In the genomic region with DNA sequence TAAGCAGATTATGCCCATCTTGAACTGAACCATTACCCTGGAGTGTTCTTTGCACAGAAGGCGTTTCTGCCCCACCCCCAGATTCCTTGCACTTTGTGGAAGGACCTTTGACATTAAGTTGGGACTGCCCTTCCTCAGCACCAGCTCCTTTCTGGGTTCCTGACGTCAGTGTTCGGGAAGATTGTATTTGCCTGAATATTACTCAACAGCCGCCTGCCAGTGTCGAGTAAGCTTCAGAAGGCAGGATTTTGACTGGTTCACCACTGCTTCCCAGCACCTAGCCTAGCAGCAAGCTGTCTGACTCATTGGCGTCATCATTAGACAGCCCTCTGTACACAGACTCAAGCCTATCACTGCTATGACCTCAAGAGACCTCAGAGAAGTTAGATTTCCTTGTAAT, we compare ENCODE assay signal across 20 mouse cellular contexts. TPM values are rescaled to one million over a fixed set of nuclear protein-coding genes. Genes with fewer than 3 reads are reported as not detected.
DNase-seq lines count a peak whose midpoint lies in the region; TF ChIP-seq lines count a peak whose summit lies in the region.
"Had no signal": no experiment of that assay in that cellular context is flagged by ENCODE, and none has a peak within 500 bp of the region (broad histone marks: within the 10 kb centered on the region; RNA-seq: fewer than 3 reads in every experiment).

No protein-coding gene starts in this region.

- no peak overlapping the region for H3K4me3 ChIP-seq in kidney, adult 2 months (ENCODE audit: insufficient read depth, low read depth, low read length)
- no peak overlapping the region for H3K4me3 ChIP-seq in lung, adult 2 months (replicated peaks; ENCODE audit: extremely low read depth, low read depth, low read length)
- H3K4me3 ChIP-seq: embryonic facial prominence, embryonic 10.5 days; heart, embryonic 10.5 days; hindbrain, embryonic 13.5 days; left cerebral cortex, adult 2 months had no signal

- no peak for TF ChIP-seq CTCF in kidney, adult 2 months (conservative IDR thresholded peaks at IDR 0.05; ENCODE audit: insufficient read depth, insufficient read length, low read depth, low read length)
- TF ChIP-seq CTCF in lung, adult 2 months (IDR thresholded peaks at IDR 0.05; ENCODE audit: insufficient read depth, low read length), result no peak

- DNase-seq in kidney, adult 2 months, result peak; percentile 73
- no peak for DNase-seq in kidney, postnatal 10 days
- DNase-seq in lung, adult 18-20 months, result peak; percentile 56 to 76
- DNase-seq in lung, adult 2 months, result no peak
- peak; percentile 65 for DNase-seq in lung, postnatal 25 days (ENCODE audit: low spot score)
- peak; percentile 76 for DNase-seq in yolk sac, embryonic 10.5 days (ENCODE audit: low spot score)
- no peak for DNase-seq in layer of hippocampus, postnatal 25 days (ENCODE audit: extremely low spot score in 1 of 2, low spot score in 1 of 2)
- DNase-seq in retina, postnatal 1 day, result no peak
- DNase-seq: cerebellum, adult 2 months; gastrocnemius, postnatal 36 days; heart, postnatal 10 days; left cerebral cortex, postnatal 4 days; thymus, postnatal 25 days had no signal

- WGBS in kidney, adult 2 months, result 61% methylated on average over 6 of the region's 6 CpGs
- 63% methylated on average over 6 of the region's 6 CpGs for WGBS in lung, adult 2 months

- H3K27ac ChIP-seq in kidney, adult 2 months (ENCODE audit: insufficient read depth, low read depth, low read length), result no peak overlapping the region
- H3K27ac ChIP-seq: embryonic facial prominence, embryonic 10.5 days; heart, embryonic 10.5 days; hindbrain, embryonic 13.5 days; left cerebral cortex, adult 2 months had no signal

- H3K4me1 ChIP-seq in kidney, adult 2 months (ENCODE audit: control insufficient read depth, insufficient read depth, low read length), result peaks cover 15% of the 10 kb centered on the region
- peaks cover 11% of the 10 kb centered on the region for H3K4me1 ChIP-seq in lung, adult 2 months (ENCODE audit: control insufficient read depth, insufficient read depth, low read length)

- H3K36me3 ChIP-seq in kidney, adult 2 months (ENCODE audit: control insufficient read depth, insufficient read depth, low read length), result no peaks in the 10 kb centered on the region
- H3K36me3 ChIP-seq: embryonic facial prominence, embryonic 10.5 days; heart, embryonic 10.5 days; hindbrain, embryonic 13.5 days had no signal

- no peaks in the 10 kb centered on the region for H3K27me3 ChIP-seq in kidney, adult 2 months (replicated peaks; ENCODE audit: control insufficient read depth, insufficient read depth, low read length)
- H3K27me3 ChIP-seq: CH12.LX had no signal

- no peak for TF ChIP-seq POLR2A in kidney, adult 2 months (IDR thresholded peaks at IDR 0.05; ENCODE audit: low read depth, low read length)
- TF ChIP-seq POLR2A in lung, adult 2 months (IDR thresholded peaks at IDR 0.05; ENCODE audit: borderline replicate concordance, extremely low read depth, low read depth, low read length), result no peak

RNA-seq across cellular contexts. Expression of a gene that starts 17.4 kb away (rescaled TPM):
- 5.6 and 8.2 TPM in 2 replicates for polyA plus RNA-seq in kidney, adult 2 months (2012; rRNA removed)
- 28.6 and 45.4 TPM in 2 replicates for polyA plus RNA-seq in lung, adult 2 months (2012; rRNA removed)
- 10 to 100 TPM; 20.2 to 22.6 TPM for total RNA-seq in layer of hippocampus, postnatal 25 days (2021)
- total RNA-seq: common myeloid progenitor, adult 5-6 weeks; MEL had no signal

Comparison
In these comparisons a context has a peak if more than half of its experiments do, and no peak if none do; other contexts are left out.
1. DNase-seq: peak in kidney, adult 2 months (single experiment), lung, adult 18-20 months (2 of 2), lung, postnatal 25 days (single experiment) and yolk sac, embryonic 10.5 days (single experiment); none in kidney, postnatal 10 days (single experiment), lung, adult 2 months (single experiment), layer of hippocampus, postnatal 25 days (0 of 2) and retina, postnatal 1 day (single experiment).